Mouse (Mus musculus) limb, embryonic 11.5 days (tissue): ENCODE data around the gene Rxfp3. TPM values are rescaled to one million over a fixed set of nuclear protein-coding genes. Genes with fewer than 3 reads are reported as not detected.

Experiments used
- ATAC-seq: fragments of 200-750 bp; cut with Nextera tagmentation; 2 replicates; pipeline ENCODE4 v1.8.0; 2017; ENCODE audit warnings: low read depth; ENCODE audit not compliant: insufficient number of reproducible peaks, low FRiP score, low TSS enrichment
- DNase-seq: peaks from one replicate; pipeline ENCODE4 v3.0.0-alpha.2; 2015; ENCODE audit warnings: low spot score
- H3K27ac ChIP-seq: fragments of 300-500 bp; sonication (generic); replicated peaks from 2 replicates; pipeline ENCODE4 v1.5.1; 2014; ENCODE audit warnings: low read depth, mild to moderate bottlenecking, low read length
- H3K27me3 ChIP-seq: fragments of 300-500 bp; sonication (generic); 2 replicates; pipeline ENCODE4 v1.6.1; 2014; ENCODE audit warnings: mild to moderate bottlenecking, low read length, mixed read lengths; ENCODE audit not compliant: control insufficient read depth, insufficient read depth
- H3K36me3 ChIP-seq: fragments of 300-500 bp; sonication (generic); 2 replicates; pipeline ENCODE4 v1.6.1; 2014; ENCODE audit warnings: mild to moderate bottlenecking, low read length, moderate library complexity, mixed read lengths; ENCODE audit not compliant: control insufficient read depth, insufficient read depth
- H3K4me1 ChIP-seq: fragments of 300-500 bp; sonication (generic); 2 replicates; pipeline ENCODE4 v1.6.1; 2014; ENCODE audit warnings: low read length, mixed read lengths; ENCODE audit not compliant: control insufficient read depth, insufficient read depth
- H3K4me2 ChIP-seq: fragments of 300-500 bp; sonication (generic); 2 replicates; pipeline ENCODE4 v1.6.1; 2014; ENCODE audit warnings: low read depth, mild to moderate bottlenecking, moderate library complexity; ENCODE audit not compliant: severe bottlenecking
- H3K4me3 ChIP-seq: fragments of 300-500 bp; sonication (generic); 2 replicates; pipeline ENCODE4 v1.5.1; 2014; ENCODE audit warnings: low read depth, low read length
- H3K9ac ChIP-seq: fragments of 300-500 bp; sonication (generic); 2 replicates; pipeline ENCODE4 v1.6.1; 2014; ENCODE audit warnings: mild to moderate bottlenecking, low read length
- H3K9me3 ChIP-seq: fragments of 300-500 bp; sonication (generic); 2 replicates; pipeline ENCODE4 v1.6.1; 2016; ENCODE audit warnings: low read length; ENCODE audit not compliant: control insufficient read depth
- WGBS: fragments of 180-500 bp; shearing (Covaris S2); extraction: QIAGEN DNeasy Blood & Tissue Kit; methylation state at CpG from one replicate; pipeline ENCODE4 v1.1.7; 2014; 5-methylcytosine and 5-hydroxymethylcytosine counted together
- polyA plus RNA-seq: library from polyadenylated mRNA; unstranded; fragments of >200 nt; fragmentation: Nextera tagmentation; extraction: Ambion mirVana; gene quantifications from 2 replicates; pipeline ENCODE4 v1.2.1, GENCODE M21; 2014

Rxfp3 gene
- 0.28 and 0.53 TPM in 2 replicates for polyA plus RNA-seq

DNA sequence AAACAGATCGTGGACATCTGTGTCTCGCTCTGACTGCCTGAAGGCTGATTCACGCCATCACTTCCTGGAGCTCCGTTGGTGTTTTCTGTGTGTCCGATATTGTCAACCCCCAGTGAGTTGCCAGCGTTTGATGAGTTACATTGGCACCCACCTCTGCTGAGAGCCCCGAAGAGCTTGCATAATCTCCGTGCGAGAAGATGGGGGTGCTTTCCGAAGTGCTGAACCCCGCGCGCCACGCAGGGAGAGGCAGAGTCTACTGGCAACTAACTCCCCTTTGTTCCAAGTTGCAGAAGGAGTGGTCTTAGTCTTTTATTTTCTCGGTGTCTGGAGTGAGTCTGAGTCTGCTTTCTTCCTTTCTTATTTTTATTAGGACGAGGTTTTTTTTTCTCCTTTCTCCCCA is at the start of gene Rxfp3:
Gene Rxfp3, minus strand, starts transcription at position 281 of the 400 bp plus-strand sequence.
- no peak within 1 kb of the TSS for H3K27ac ChIP-seq
- peaks cover 41% of the 10 kb centered on the region for H3K27me3 ChIP-seq
- no peaks in the 10 kb centered on the region for H3K9me3 ChIP-seq
- H3K4me2 ChIP-seq, result peak within 1 kb of the TSS; percentile 58
- 5% methylated on average over 16 of the region's 16 CpGs for WGBS
- ATAC-seq, result no peak
- peak within 1 kb of the TSS; percentile 31 for H3K4me3 ChIP-seq
- no peak within 1 kb of the TSS for H3K9ac ChIP-seq
- peaks cover 15% of the 10 kb centered on the region for H3K4me1 ChIP-seq
- peak; percentile 48 for DNase-seq
- H3K36me3 ChIP-seq, result no peaks in the 10 kb centered on the region

DNA sequence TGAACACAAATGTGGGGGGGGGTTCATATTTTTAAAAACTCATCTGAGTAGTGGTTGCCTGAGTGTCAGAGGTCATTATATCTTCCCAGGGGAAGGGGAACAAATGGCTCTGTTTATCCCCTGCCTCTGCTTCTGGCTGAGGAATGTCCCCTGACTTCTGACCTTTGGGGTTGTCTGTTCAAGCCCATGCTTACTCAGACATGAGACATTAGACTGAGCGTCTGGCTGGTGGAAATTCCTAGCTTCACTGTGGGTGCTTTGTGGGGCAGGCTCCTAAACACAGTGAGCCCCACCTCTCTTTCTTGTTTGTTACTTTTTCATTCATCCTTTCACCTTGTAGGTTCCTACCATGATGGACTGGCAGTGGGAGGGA is 47.2 kb upstream of the Rxfp3 start:
- Histone ChIP-seq H3K4me3 (no peak overlapping the region), H3K36me3 (no peaks in the 10 kb centered on the region), H3K27ac (no peak overlapping the region), H3K4me1 (no peaks in the 10 kb centered on the region), H3K9ac (no peak overlapping the region), H3K27me3 (no peaks in the 10 kb centered on the region), H3K4me2 (no peak overlapping the region), H3K9me3 (no peaks in the 10 kb centered on the region)
- 18% methylated on average over 1 of the region's 1 CpGs for WGBS
- DNase-seq (no peak), ATAC-seq (0 out of 2 replicates have a peak, but pooled peaks have one; percentile 51)

DNA sequence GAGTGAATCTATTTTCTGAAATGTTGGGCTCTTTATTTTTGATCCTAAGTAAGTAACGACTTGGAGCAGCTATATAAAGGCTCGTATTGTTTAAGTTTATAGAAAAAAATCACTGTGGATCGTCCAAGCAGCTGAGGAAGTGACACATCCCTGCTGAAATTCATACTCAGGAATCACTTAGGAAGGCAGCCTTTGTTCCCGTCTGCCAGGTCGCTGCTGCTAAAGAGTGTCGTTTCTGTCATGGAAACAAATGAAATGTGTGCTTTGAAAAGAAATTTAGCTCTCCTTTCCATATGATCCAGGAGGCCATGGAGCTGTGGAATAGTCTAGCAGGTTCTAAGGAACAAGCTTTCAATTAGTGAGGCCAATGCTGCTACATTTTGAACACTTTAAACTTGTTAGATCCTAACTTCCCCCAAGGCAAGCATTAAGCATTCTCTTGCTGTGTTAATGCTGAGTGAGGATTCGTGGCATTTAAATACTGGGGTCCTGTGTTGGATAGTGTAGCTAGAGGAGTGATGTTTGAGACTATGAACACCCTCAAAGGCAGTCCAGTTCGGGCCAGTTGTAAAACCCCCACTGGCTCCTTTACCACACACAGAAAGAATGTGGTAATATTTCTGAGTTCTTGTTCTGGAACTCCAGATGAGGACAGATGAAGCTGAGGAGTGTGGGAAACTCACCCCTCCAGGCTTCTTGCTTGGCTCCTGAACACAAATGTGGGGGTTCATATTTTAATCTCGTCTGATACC is 46.6 kb upstream of the Rxfp3 start:
- no peak overlapping the region for H3K4me3 ChIP-seq
- H3K27ac ChIP-seq, result no peak overlapping the region
- no peaks in the 10 kb centered on the region for H3K36me3 ChIP-seq
- H3K9ac ChIP-seq, result no peak overlapping the region
- ATAC-seq (no peak), DNase-seq (no peak)
- WGBS, result 46% methylated on average over 9 of the region's 9 CpGs
- H3K4me2 ChIP-seq, result no peak overlapping the region
- no peaks in the 10 kb centered on the region for H3K27me3 ChIP-seq
- H3K9me3 ChIP-seq, result no peaks in the 10 kb centered on the region
- no peaks in the 10 kb centered on the region for H3K4me1 ChIP-seq

DNA sequence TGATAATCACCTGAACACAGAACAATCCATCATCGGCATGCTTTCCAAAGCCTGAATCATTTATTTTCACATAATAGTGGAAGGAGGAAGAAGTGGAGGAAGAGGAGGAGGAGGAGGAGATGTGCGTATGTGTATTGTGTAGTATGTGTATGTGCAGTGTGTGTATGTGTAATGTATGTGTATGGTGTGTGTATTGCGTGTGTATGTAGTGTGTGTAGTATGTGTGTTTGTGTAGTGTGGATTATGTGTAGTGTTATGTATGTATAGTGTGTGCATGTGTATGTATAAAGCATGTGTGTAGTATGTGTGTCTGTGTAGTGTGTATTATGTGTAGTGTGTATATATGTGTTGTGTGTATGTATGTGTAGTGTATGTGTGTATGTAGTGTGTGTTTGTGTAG is 45.9 kb upstream of the Rxfp3 start:
- Histone ChIP-seq H3K4me3 (no peak overlapping the region), H3K4me2 (no peak overlapping the region), H3K9me3 (no peaks in the 10 kb centered on the region), H3K4me1 (no peaks in the 10 kb centered on the region), H3K36me3 (no peaks in the 10 kb centered on the region), H3K27me3 (no peaks in the 10 kb centered on the region), H3K27ac (no peak overlapping the region), H3K9ac (no peak overlapping the region)
- ATAC-seq, result no peak
- 92% methylated on average over 3 of the region's 3 CpGs for WGBS
- no peak for DNase-seq

DNA sequence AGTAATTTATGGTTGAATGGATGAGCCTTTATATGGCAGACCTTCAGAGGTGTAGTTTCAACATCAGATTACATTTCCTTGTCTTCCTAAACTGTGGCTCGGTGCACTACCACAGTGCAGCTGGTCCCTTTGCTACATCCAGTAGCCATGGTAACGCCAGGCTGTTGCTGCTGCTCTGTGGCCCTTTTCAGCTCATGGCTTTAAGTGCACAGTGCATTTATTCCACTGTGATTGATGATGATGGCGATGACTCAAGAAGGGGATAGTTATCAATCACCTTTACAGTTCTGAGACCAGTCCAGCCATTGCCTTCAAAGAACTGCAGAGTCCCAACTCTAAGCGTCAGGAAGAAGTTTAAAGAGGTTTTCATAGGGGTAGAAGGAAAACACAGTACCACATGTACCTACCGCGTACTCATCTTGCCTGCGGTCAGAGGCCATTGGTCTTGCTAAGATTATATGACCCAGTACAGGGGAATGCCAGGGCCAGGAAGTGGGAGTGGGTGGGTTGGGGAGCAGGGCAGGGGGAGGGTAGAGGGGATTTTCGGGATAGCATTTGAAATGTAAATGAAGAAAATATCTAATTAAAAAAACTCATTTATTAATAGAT is 45.3 kb upstream of the Rxfp3 start:
- ATAC-seq (no peak), DNase-seq (peak; percentile 23)
- Histone ChIP-seq H3K4me3 (no peak overlapping the region), H3K27ac (no peak overlapping the region), H3K4me1 (no peaks in the 10 kb centered on the region), H3K4me2 (no peak overlapping the region), H3K27me3 (no peaks in the 10 kb centered on the region), H3K9ac (no peak overlapping the region), H3K9me3 (no peaks in the 10 kb centered on the region), H3K36me3 (no peaks in the 10 kb centered on the region)
- 62% methylated on average over 8 of the region's 8 CpGs for WGBS

DNA sequence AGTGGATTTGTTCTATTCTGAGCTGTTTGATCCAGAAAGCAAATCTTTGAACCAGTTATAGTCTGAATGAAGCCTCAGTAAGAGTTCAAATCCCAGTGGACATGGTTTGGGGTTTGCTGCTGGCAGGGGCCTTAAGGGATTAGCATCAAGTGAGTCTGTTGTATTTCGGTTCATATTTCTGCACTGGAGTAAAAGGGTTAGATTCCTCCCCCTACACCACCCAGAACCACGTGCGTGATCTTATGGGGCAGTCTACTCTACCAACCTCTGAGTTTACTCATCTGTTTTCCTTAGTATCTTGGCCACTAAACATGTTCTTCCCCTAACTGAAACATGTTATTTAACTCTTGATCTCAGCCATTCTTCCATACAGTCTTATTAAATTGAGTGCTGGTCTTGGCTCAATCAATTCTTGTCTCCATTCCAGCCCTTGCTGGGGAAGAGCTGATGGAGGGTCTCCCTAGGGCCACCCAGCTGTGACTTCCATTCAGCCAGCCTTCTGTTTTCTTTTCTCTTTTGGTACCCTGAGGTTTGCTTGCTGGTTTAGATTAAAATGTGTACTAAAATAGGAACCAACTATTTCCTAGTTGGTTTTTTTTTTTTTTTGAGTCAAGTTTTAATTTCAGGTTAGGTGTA is 38.1 kb upstream of the Rxfp3 start:
- Histone ChIP-seq H3K4me2 (no peak overlapping the region), H3K4me3 (no peak overlapping the region), H3K27me3 (no peaks in the 10 kb centered on the region), H3K27ac (no peak overlapping the region), H3K9me3 (no peaks in the 10 kb centered on the region), H3K9ac (no peak overlapping the region), H3K4me1 (no peaks in the 10 kb centered on the region), H3K36me3 (no peaks in the 10 kb centered on the region)
- DNase-seq, result no peak
- ATAC-seq, result no peak
- WGBS, result 84% methylated on average over 3 of the region's 3 CpGs

DNA sequence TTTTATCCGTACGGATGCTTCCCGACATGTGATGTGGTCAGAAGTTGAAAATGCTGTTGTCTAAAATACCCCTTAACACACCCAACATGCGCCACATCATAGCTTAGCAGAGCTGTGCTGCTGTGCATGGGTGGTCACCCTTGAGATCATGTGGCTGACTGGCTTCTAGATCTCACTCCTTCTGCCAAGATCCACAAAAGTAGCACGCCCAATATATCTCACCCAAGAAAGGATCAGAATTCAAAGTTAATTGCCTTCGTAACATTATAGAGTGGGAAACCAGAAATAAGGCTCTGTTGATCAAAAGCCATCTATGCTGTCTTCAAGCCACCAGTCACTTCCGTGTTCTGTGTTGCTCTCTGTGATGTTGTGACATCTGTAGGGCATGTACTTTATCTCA is 30.1 kb upstream of the Rxfp3 start:
- peaks cover 13% of the 10 kb centered on the region for H3K4me1 ChIP-seq
- H3K36me3 ChIP-seq, result no peaks in the 10 kb centered on the region
- H3K27ac ChIP-seq, result no peak overlapping the region
- H3K27me3 ChIP-seq, result no peaks in the 10 kb centered on the region
- 85% methylated on average over 7 of the region's 7 CpGs for WGBS
- no peak for DNase-seq
- no peaks in the 10 kb centered on the region for H3K9me3 ChIP-seq
- H3K4me3 ChIP-seq, result no peak overlapping the region
- no peak for ATAC-seq
- no peak overlapping the region for H3K9ac ChIP-seq
- H3K4me2 ChIP-seq, result no peak overlapping the region

DNA sequence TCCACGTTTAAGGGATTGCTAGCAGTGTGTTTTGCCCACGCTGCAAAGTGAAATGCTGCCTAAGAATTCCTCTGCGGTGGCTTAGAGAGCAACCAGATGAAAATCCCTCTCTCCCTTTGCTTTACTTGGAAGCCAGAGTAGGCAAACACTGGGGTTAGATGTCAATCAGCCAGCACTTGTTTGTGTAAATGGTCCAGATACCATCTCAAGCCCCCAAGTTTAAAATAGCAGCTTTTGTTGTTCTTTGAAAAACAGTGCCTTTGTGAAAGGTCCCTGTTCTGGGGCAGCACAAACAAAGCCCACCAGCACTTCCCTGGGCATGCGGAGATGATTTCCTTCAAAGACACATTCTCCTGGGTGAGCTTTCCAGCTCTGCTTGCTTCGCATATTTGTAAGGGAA is 28.5 kb upstream of the Rxfp3 start:
- H3K4me2 ChIP-seq, result peak overlapping the region; percentile 53; the same call in 1 of the 2 replicates
- peaks cover 13% of the 10 kb centered on the region for H3K4me1 ChIP-seq
- 30% methylated on average over 5 of the region's 5 CpGs for WGBS
- no peak overlapping the region for H3K4me3 ChIP-seq
- ATAC-seq (no peak), DNase-seq (no peak)
- no peaks in the 10 kb centered on the region for H3K27me3 ChIP-seq
- no peak overlapping the region for H3K27ac ChIP-seq
- no peaks in the 10 kb centered on the region for H3K9me3 ChIP-seq
- no peaks in the 10 kb centered on the region for H3K36me3 ChIP-seq
- H3K9ac ChIP-seq, result no peak overlapping the region
